Mouse (Mus musculus): Measurements from ENCODE around the gene Lhfp. TPM values are rescaled to one million over a fixed set of nuclear protein-coding genes. Genes with fewer than 3 reads are reported as not detected.

The Lhfp gene
- polyA plus RNA-seq, 1 experiment from 2014 or later: 43.5 TPM

DNA sequence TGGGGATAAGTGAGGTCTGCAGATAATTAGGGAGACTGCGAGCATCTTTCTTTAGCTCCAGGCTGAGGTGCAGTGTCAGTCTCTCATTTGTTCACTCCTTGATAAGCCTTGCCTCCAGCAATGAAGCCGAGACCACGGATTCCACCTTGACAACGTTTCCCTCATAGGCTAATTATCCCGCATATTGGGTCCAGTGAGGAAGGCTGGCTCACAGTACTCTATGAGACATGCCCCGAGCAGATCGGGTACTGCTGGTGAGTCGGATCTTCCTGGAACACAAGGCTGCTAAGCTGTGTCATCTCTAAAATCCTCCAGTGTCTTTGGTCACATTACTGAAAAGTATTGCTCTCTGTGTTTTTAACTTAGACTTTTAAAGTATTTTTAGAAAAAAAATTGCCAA lies 158.8 kb downstream of the Lhfp start:
- WGBS: 87% methylated on average over 8 of the region's 8 CpGs
- no peaks in the 10 kb centered on the region for H3K9me3 ChIP-seq (replicated peaks)
- DNase-seq (ENCODE audit: low spot score): no peak
- no peak overlapping the region for H3K4me3 ChIP-seq
- H3K27ac ChIP-seq (replicated peaks): no peak overlapping the region
- H3K36me3 ChIP-seq: no peaks in the 10 kb centered on the region
- H3K4me1 ChIP-seq: peaks cover 45% of the 10 kb centered on the region
- no peaks in the 10 kb centered on the region; the same call in 1 of the 2 replicates for H3K27me3 ChIP-seq (ENCODE audit: low read depth, poor library complexity, severe bottlenecking)

GRCm38 (mm10) chr3:53200853-53201252 lies 159.5 kb downstream of the Lhfp start:
- DNase-seq (ENCODE audit: low spot score): no peak
- Histone ChIP-seq H3K27ac (replicated peaks) (peak overlapping the region; percentile 81), H3K36me3 (no peaks in the 10 kb centered on the region), H3K27me3 (ENCODE audit: low read depth, poor library complexity, severe bottlenecking) (no peaks in the 10 kb centered on the region; the same call in 1 of the 2 replicates), H3K4me3 (no peak overlapping the region), H3K4me1 (peaks cover 51% of the 10 kb centered on the region), H3K9me3 (replicated peaks) (no peaks in the 10 kb centered on the region)
- 85% methylated on average over 10 of the region's 10 CpGs for WGBS

GRCm38 (mm10) chr3:53201670-53202069 lies 160.3 kb downstream of the Lhfp start:
- no peaks in the 10 kb centered on the region; the same call in 1 of the 2 replicates for H3K27me3 ChIP-seq (ENCODE audit: low read depth, poor library complexity, severe bottlenecking)
- 46% methylated on average over 10 of the region's 10 CpGs for WGBS
- no peak overlapping the region for H3K4me3 ChIP-seq
- no peaks in the 10 kb centered on the region for H3K9me3 ChIP-seq (replicated peaks)
- H3K36me3 ChIP-seq: no peaks in the 10 kb centered on the region
- H3K4me1 ChIP-seq: peaks cover 60% of the 10 kb centered on the region
- DNase-seq (ENCODE audit: low spot score): no peak
- peak overlapping the region; percentile 81 for H3K27ac ChIP-seq (replicated peaks)

DNA sequence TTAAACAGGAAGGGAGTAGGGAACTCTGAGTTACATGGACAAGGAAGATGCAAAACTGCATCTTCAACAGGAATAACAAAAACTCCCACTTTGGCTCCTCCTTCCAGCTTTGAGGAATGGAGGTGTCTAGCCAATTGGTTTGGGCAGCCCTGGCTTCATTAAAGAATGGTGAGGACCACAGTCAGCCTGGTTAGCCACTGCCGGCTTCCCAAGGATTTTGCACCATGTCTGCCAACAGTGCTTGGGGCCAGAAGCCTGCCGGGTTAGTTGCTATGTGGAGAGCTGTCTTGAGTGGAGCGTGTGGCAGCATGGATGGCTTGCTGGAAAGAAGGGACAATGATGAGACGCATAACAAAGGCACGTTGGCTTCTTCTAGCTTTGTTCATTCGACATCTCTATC lies 160.9 kb downstream of the Lhfp start:
- Histone ChIP-seq H3K36me3 (no peaks in the 10 kb centered on the region), H3K4me1 (peaks cover 65% of the 10 kb centered on the region), H3K27me3 (ENCODE audit: low read depth, poor library complexity, severe bottlenecking) (no peaks in the 10 kb centered on the region; the same call in 1 of the 2 replicates), H3K4me3 (no peak overlapping the region), H3K9me3 (replicated peaks) (no peaks in the 10 kb centered on the region), H3K27ac (replicated peaks) (peak overlapping the region; percentile 81)
- no peak for DNase-seq (ENCODE audit: low spot score)
- WGBS: 56% methylated on average over 6 of the region's 6 CpGs

DNA sequence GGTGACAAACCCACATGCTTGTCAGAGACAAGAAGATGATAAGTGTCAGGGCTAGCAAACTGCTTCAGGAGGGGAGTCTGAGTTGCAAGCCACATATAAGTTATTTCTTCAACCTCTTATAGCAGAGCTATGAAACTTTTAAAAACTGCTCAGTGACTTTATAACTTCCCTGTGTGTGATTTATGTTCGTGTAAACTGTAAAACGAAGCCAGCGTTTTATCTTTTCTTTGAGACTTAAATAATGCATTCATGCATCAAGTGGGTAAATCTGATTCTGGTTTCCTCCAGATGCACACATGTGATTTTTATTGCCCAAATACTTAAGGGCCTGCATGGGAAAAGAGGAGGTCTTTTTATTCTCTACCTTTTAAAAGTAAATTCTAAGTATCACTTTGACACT lies 161.4 kb downstream of the Lhfp start:
- Histone ChIP-seq H3K4me1 (peaks cover 70% of the 10 kb centered on the region), H3K4me3 (no peak overlapping the region), H3K36me3 (no peaks in the 10 kb centered on the region), H3K27ac (replicated peaks) (peak overlapping the region; percentile 81), H3K9me3 (replicated peaks) (no peaks in the 10 kb centered on the region), H3K27me3 (ENCODE audit: low read depth, poor library complexity, severe bottlenecking) (no peaks in the 10 kb centered on the region; the same call in 1 of the 2 replicates)
- no peak for DNase-seq (ENCODE audit: low spot score)
- 92% methylated on average over 3 of the region's 3 CpGs for WGBS

DNA sequence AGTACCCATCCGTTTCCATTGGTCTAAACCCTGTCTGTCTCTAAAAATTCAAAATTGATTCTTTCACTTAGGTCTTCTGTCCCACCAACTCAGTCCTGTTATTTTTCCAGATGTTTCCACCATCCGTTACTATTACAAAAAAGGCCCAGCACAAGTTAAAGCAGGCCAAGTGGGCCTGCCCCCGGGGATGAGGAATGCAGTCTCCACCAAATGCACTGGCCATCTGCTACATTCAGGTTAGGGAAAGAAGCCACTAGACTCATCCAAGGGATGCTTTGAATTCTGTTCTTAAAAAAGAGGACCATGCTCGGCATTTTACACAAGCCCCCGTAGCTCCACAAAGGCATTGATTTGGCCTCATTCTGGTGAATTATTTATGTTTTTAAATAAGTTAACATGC lies 162.3 kb downstream of the Lhfp start:
- Histone ChIP-seq H3K9me3 (replicated peaks) (no peaks in the 10 kb centered on the region), H3K27ac (replicated peaks) (peak overlapping the region; percentile 18; the same call in 1 of the 2 replicates), H3K4me1 (peaks cover 79% of the 10 kb centered on the region), H3K4me3 (no peak overlapping the region), H3K27me3 (ENCODE audit: low read depth, poor library complexity, severe bottlenecking) (no peaks in the 10 kb centered on the region; the same call in 1 of the 2 replicates), H3K36me3 (no peaks in the 10 kb centered on the region)
- 84% methylated on average over 5 of the region's 5 CpGs for WGBS
- DNase-seq (ENCODE audit: low spot score): no peak

DNA sequence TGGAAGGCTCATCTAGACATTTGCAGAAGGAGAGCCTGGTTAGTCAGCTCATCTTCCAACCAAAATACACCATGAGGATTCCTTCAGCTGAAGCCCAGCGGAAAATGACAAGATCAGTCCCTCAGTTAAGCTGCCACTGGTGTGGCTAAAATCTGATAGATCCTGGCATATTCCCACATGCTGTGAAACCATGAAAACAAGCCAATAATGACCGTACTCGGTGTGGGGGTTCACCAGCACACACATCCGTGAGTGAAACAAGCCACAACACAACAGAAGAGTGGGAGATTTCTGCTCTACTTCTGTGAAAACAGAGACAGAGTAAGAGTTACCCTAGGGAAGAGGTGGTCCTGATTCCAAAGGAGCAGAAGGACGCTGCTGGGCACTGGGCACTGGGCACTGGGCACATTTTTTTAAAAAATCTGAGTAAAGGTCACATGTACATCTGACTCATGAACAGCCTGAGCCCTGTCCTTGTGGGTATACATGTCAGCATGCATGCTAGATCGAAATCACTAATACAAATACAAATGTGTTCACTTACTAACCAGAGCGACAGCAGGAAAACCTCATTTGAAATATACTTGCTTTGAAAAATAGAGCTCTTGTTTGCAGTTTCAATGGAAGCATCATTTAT lies 163.1 kb downstream of the Lhfp start:
- Histone ChIP-seq H3K36me3 (no peaks in the 10 kb centered on the region), H3K9me3 (replicated peaks) (no peaks in the 10 kb centered on the region), H3K27me3 (ENCODE audit: low read depth, poor library complexity, severe bottlenecking) (peaks cover under 1% of the 10 kb centered on the region; the same call in 1 of the 2 replicates), H3K4me3 (no peak overlapping the region), H3K4me1 (peaks cover 87% of the 10 kb centered on the region), H3K27ac (replicated peaks) (peak overlapping the region; percentile 39)
- 86% methylated on average over 7 of the region's 7 CpGs for WGBS
- no peak for DNase-seq (ENCODE audit: low spot score)

- no peak for DNase-seq (ENCODE audit: low spot score)
- Histone ChIP-seq H3K9me3 (replicated peaks) (no peaks in the 10 kb centered on the region), H3K4me1 (peaks cover 92% of the 10 kb centered on the region), H3K36me3 (no peaks in the 10 kb centered on the region), H3K27me3 (ENCODE audit: low read depth, poor library complexity, severe bottlenecking) (peaks cover 5% of the 10 kb centered on the region; the same call in 1 of the 2 replicates), H3K27ac (replicated peaks) (peak overlapping the region; percentile 85), H3K4me3 (no peak overlapping the region)
- 93% methylated on average over 1 of the region's 1 CpGs for WGBS
Observed at GRCm38 (mm10) chr3:53204985-53205365, 163.6 kb downstream of the Lhfp start.

- no peaks in the 10 kb centered on the region for H3K9me3 ChIP-seq (replicated peaks)
- 95% methylated on average over 3 of the region's 3 CpGs for WGBS
- DNase-seq (ENCODE audit: low spot score): no peak
- H3K36me3 ChIP-seq: no peaks in the 10 kb centered on the region
- peaks cover 5% of the 10 kb centered on the region; the same call in 1 of the 2 replicates for H3K27me3 ChIP-seq (ENCODE audit: low read depth, poor library complexity, severe bottlenecking)
- H3K4me3 ChIP-seq: no peak overlapping the region
- peaks cover 99% of the 10 kb centered on the region for H3K4me1 ChIP-seq
- peak overlapping the region; percentile 85 for H3K27ac ChIP-seq (replicated peaks)
Observed at GRCm38 (mm10) chr3:53205706-53206105, 164.4 kb downstream of the Lhfp start.

GRCm38 (mm10) chr3:53206509-53207224 lies 165.3 kb downstream of the Lhfp start:
- Histone ChIP-seq H3K27me3 (ENCODE audit: low read depth, poor library complexity, severe bottlenecking) (peaks cover 5% of the 10 kb centered on the region; the same call in 1 of the 2 replicates), H3K4me1 (peaks cover 99% of the 10 kb centered on the region), H3K9me3 (replicated peaks) (no peaks in the 10 kb centered on the region), H3K36me3 (no peaks in the 10 kb centered on the region), H3K27ac (replicated peaks) (peak overlapping the region; percentile 85), H3K4me3 (peak overlapping the region; percentile 24)
- 35% methylated on average over 11 of the region's 11 CpGs for WGBS
- DNase-seq (ENCODE audit: low spot score): peak; percentile 62

- Histone ChIP-seq H3K9me3 (replicated peaks) (no peaks in the 10 kb centered on the region), H3K4me1 (peaks cover 98% of the 10 kb centered on the region), H3K27ac (replicated peaks) (peak overlapping the region; percentile 85), H3K27me3 (ENCODE audit: low read depth, poor library complexity, severe bottlenecking) (peaks cover 5% of the 10 kb centered on the region; the same call in 1 of the 2 replicates), H3K36me3 (no peaks in the 10 kb centered on the region), H3K4me3 (0 out of 2 replicates have a peak overlapping the region, but pooled peaks have one; percentile 24)
- 18% methylated on average over 4 of the region's 4 CpGs for WGBS
- no peak for DNase-seq (ENCODE audit: low spot score)
Observed at GRCm38 (mm10) chr3:53207225-53207528, 165.8 kb downstream of the Lhfp start.

DNA sequence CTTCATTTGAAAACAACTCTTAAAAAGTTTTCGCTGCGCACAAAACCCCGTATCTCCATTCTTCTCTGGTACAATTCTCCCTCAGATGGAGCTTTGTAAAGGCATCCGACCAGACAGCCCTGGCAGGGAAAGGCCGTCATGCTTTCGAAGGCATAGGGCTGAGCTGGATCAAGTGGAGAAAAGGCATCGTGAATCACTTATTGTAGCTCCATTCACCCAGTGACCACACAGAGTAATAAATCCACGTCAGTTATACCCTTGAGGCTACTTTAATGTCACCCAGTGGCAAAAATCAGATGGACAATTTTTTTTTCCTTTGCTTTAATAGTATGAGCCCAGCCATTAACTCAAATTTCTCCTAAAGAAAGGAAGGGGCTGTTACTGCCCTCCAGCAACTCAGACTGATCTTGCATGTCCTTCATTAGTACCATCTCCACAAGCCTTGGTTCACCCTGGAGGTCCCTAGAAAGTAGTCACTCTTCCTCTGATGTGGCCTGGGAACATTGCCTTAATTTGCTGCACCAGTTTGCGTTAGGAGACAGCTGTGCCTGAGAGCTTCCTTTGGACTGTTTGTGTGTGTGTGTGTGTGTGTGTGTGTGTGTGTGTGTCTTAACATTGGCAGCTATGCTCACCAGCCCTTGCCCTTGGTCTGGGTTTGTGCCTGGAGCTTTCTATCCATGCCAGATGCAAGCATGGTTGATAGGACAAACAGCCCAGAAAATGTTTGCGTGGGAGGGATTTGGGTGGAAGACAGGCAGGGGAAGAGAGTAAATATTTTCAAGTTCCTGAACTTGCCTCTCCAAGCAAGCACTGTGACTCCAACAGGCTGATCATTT lies 169.6 kb downstream of the Lhfp start:
- H3K27ac ChIP-seq (replicated peaks): peak overlapping the region; percentile 62
- H3K4me3 ChIP-seq: no peak overlapping the region
- H3K27me3 ChIP-seq (ENCODE audit: low read depth, poor library complexity, severe bottlenecking): 0 out of 2 replicates have a peak, but pooled peaks cover 5% of the 10 kb centered on the region
- DNase-seq (ENCODE audit: low spot score): no peak
- H3K4me1 ChIP-seq: peaks cover 85% of the 10 kb centered on the region
- H3K9me3 ChIP-seq (replicated peaks): no peaks in the 10 kb centered on the region
- H3K36me3 ChIP-seq: no peaks in the 10 kb centered on the region
- WGBS: 45% methylated on average over 10 of the region's 10 CpGs
